Mouse (Mus musculus): ENCODE measurements around the gene Slc39a11. TPM values are rescaled to one million over a fixed set of nuclear protein-coding genes. Genes with fewer than 3 reads are reported as not detected.

The Slc39a11 gene
- polyA plus RNA-seq, 1 experiment from 2014 or later = 11.9 TPM

DNA sequence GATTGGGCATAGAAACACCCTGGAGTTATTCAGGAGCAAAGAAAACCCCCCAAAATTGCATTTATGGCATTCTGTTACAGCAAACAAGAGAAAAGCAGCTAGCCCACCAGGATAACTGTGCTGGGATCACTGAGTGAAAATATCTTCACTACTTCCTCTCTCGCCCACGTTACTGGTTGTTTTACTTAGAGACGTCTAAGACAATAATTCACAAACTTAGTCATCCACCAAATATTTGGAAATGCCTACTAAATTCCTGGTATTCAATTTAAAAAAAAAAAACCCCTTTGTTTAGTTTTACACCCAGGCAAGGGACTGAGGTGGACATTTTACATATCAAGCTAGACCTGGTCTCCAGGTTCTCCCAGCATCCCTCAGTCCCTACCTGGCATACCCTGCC, 384.3 kb downstream of the Slc39a11 start:
- 64% methylated on average over 3 of the region's 3 CpGs for WGBS
- ATAC-seq (replicated peaks; ENCODE audit: extremely low read depth, insufficient read depth, low FRiP score) = no peak
- Histone ChIP-seq H3K9me3 (replicated peaks; ENCODE audit: control insufficient read depth, low read length) (no peaks in the 10 kb centered on the region), H3K27me3 (ENCODE audit: control insufficient read depth, insufficient read depth, low read length) (no peaks in the 10 kb centered on the region), H3K36me3 (ENCODE audit: control insufficient read depth, insufficient read depth) (no peaks in the 10 kb centered on the region), H3K9ac (ENCODE audit: low read length) (no peak overlapping the region), H3K4me3 (ENCODE audit: low read length) (no peak overlapping the region), H3K4me1 (ENCODE audit: control insufficient read depth, insufficient read depth, low read length) (peaks cover 10% of the 10 kb centered on the region; the same call in 1 of the 2 replicates), H3K27ac (ENCODE audit: low read length) (no peak overlapping the region), H3K4me2 (ENCODE audit: low read depth, low read length) (no peak overlapping the region)

DNA sequence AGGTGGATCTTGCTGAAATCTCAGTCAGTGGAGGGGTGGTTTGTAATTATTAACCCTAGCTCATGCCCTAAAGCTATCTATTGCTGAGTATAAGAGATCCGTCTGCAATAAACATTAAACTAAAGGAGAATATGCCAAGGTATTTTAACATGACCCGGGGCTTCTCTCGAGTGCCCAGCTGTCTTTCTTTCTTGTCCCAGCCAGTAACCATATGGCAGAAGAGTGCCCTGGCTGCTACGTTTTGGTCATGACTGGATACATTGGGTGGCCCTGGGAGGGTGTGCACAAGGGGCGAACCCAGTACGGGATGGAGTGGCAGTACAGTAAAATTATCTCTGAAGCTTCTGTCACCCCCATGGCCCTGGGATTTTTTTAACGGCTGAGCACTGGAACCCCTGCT, 385.9 kb downstream of the Slc39a11 start:
- H3K4me2 ChIP-seq (ENCODE audit: low read depth, low read length) = no peak overlapping the region
- no peak overlapping the region for H3K27ac ChIP-seq (ENCODE audit: low read length)
- no peaks in the 10 kb centered on the region for H3K27me3 ChIP-seq (ENCODE audit: control insufficient read depth, insufficient read depth, low read length)
- WGBS = 84% methylated on average over 7 of the region's 7 CpGs
- H3K9ac ChIP-seq (ENCODE audit: low read length) = no peak overlapping the region
- peaks cover 10% of the 10 kb centered on the region; the same call in 1 of the 2 replicates for H3K4me1 ChIP-seq (ENCODE audit: control insufficient read depth, insufficient read depth, low read length)
- no peak for ATAC-seq (replicated peaks; ENCODE audit: extremely low read depth, insufficient read depth, low FRiP score)
- no peak overlapping the region for H3K4me3 ChIP-seq (ENCODE audit: low read length)
- H3K9me3 ChIP-seq (replicated peaks; ENCODE audit: control insufficient read depth, low read length) = no peaks in the 10 kb centered on the region
- H3K36me3 ChIP-seq (ENCODE audit: control insufficient read depth, insufficient read depth) = no peaks in the 10 kb centered on the region

DNA sequence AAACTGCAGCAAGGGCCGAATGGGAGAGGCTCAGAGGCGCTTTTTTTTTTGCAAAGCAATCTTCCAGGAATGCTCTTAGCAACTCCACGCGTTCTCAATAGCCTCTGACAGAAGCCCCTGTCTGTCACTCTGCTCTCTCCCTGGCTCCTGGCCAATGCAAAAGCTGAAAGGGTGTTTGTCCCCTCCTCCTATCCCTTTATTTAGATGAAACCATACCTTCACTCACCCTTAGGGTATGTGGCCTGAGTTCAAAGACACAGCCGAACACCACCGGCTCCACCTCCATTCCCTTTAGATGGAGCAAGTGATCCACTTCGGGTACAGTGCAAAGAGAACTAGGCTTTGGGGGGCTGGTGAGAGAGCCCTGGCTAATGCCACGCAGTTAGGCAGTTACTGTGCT, 387.8 kb downstream of the Slc39a11 start:
- ATAC-seq (replicated peaks; ENCODE audit: extremely low read depth, insufficient read depth, low FRiP score) = 0 out of 2 replicates have a peak, but pooled peaks have one; percentile 12
- H3K9ac ChIP-seq (ENCODE audit: low read length) = no peak overlapping the region
- no peak overlapping the region for H3K4me2 ChIP-seq (ENCODE audit: low read depth, low read length)
- 35% methylated on average over 8 of the region's 8 CpGs for WGBS
- no peak overlapping the region for H3K4me3 ChIP-seq (ENCODE audit: low read length)
- H3K36me3 ChIP-seq (ENCODE audit: control insufficient read depth, insufficient read depth) = no peaks in the 10 kb centered on the region
- H3K4me1 ChIP-seq (ENCODE audit: control insufficient read depth, insufficient read depth, low read length) = peaks cover 10% of the 10 kb centered on the region; the same call in 1 of the 2 replicates
- no peak overlapping the region for H3K27ac ChIP-seq (ENCODE audit: low read length)
- no peaks in the 10 kb centered on the region for H3K9me3 ChIP-seq (replicated peaks; ENCODE audit: control insufficient read depth, low read length)
- no peaks in the 10 kb centered on the region for H3K27me3 ChIP-seq (ENCODE audit: control insufficient read depth, insufficient read depth, low read length)

- Histone ChIP-seq H3K9ac (ENCODE audit: low read length) (no peak overlapping the region), H3K4me1 (ENCODE audit: control insufficient read depth, insufficient read depth, low read length) (peaks cover 10% of the 10 kb centered on the region; the same call in 1 of the 2 replicates), H3K27ac (ENCODE audit: low read length) (no peak overlapping the region), H3K9me3 (replicated peaks; ENCODE audit: control insufficient read depth, low read length) (no peaks in the 10 kb centered on the region), H3K27me3 (ENCODE audit: control insufficient read depth, insufficient read depth, low read length) (no peaks in the 10 kb centered on the region), H3K4me2 (ENCODE audit: low read depth, low read length) (no peak overlapping the region), H3K4me3 (ENCODE audit: low read length) (no peak overlapping the region), H3K36me3 (ENCODE audit: control insufficient read depth, insufficient read depth) (no peaks in the 10 kb centered on the region)
- 50% methylated on average over 4 of the region's 4 CpGs for WGBS
- no peak; the same call in 1 of the 2 replicates for ATAC-seq (replicated peaks; ENCODE audit: extremely low read depth, insufficient read depth, low FRiP score)
Observed at GRCm38 (mm10) chr11:113261421-113261820, 388.5 kb downstream of the Slc39a11 start.

- Histone ChIP-seq H3K9ac (ENCODE audit: low read length) (no peak overlapping the region), H3K27ac (ENCODE audit: low read length) (no peak overlapping the region), H3K4me1 (ENCODE audit: control insufficient read depth, insufficient read depth, low read length) (peaks cover 10% of the 10 kb centered on the region; the same call in 1 of the 2 replicates), H3K9me3 (replicated peaks; ENCODE audit: control insufficient read depth, low read length) (no peaks in the 10 kb centered on the region), H3K27me3 (ENCODE audit: control insufficient read depth, insufficient read depth, low read length) (no peaks in the 10 kb centered on the region), H3K4me3 (ENCODE audit: low read length) (no peak overlapping the region), H3K4me2 (ENCODE audit: low read depth, low read length) (no peak overlapping the region), H3K36me3 (ENCODE audit: control insufficient read depth, insufficient read depth) (no peaks in the 10 kb centered on the region)
- ATAC-seq (replicated peaks; ENCODE audit: extremely low read depth, insufficient read depth, low FRiP score) = 0 out of 2 replicates have a peak, but pooled peaks have one; percentile 23
- 81% methylated on average over 14 of the region's 14 CpGs for WGBS
Observed at GRCm38 (mm10) chr11:113259712-113260382, 390.0 kb downstream of the Slc39a11 start.

DNA sequence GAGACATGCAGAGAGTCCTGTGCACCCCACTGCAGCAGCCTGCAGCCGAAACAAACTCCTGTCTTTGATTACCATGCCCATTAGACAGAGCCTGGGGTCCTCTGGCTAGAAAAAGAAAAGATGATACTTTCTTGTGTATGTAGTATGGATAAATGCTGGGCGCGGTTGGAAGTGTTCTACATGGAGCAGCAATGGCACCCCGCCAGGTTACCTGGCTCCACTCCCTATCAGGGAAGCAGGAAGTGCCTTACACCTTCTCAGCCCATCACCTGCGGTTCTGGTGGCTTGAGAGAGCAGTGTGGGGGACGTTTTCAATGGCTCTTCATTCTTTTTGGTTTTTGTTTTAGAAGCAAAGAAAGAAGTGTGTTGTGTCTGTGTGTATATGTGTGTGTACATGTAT, 391.9 kb downstream of the Slc39a11 start:
- peaks cover 10% of the 10 kb centered on the region; the same call in 1 of the 2 replicates for H3K4me1 ChIP-seq (ENCODE audit: control insufficient read depth, insufficient read depth, low read length)
- no peak overlapping the region for H3K4me3 ChIP-seq (ENCODE audit: low read length)
- H3K9me3 ChIP-seq (replicated peaks; ENCODE audit: control insufficient read depth, low read length) = no peaks in the 10 kb centered on the region
- H3K36me3 ChIP-seq (ENCODE audit: control insufficient read depth, insufficient read depth) = no peaks in the 10 kb centered on the region
- no peaks in the 10 kb centered on the region for H3K27me3 ChIP-seq (ENCODE audit: control insufficient read depth, insufficient read depth, low read length)
- H3K4me2 ChIP-seq (ENCODE audit: low read depth, low read length) = no peak overlapping the region
- no peak for ATAC-seq (replicated peaks; ENCODE audit: extremely low read depth, insufficient read depth, low FRiP score)
- H3K9ac ChIP-seq (ENCODE audit: low read length) = no peak overlapping the region
- 84% methylated on average over 6 of the region's 6 CpGs for WGBS
- no peak overlapping the region for H3K27ac ChIP-seq (ENCODE audit: low read length)

- Histone ChIP-seq H3K4me1 (ENCODE audit: control insufficient read depth, insufficient read depth, low read length) (no peaks in the 10 kb centered on the region; the same call in none of the 2 replicates), H3K27ac (ENCODE audit: low read length) (no peak overlapping the region), H3K9me3 (replicated peaks; ENCODE audit: control insufficient read depth, low read length) (no peaks in the 10 kb centered on the region), H3K27me3 (ENCODE audit: control insufficient read depth, insufficient read depth, low read length) (no peaks in the 10 kb centered on the region), H3K4me2 (ENCODE audit: low read depth, low read length) (no peak overlapping the region), H3K36me3 (ENCODE audit: control insufficient read depth, insufficient read depth) (no peaks in the 10 kb centered on the region), H3K4me3 (ENCODE audit: low read length) (no peak overlapping the region), H3K9ac (ENCODE audit: low read length) (no peak overlapping the region)
- ATAC-seq (replicated peaks; ENCODE audit: extremely low read depth, insufficient read depth, low FRiP score) = no peak
- WGBS = 71% methylated on average over 6 of the region's 6 CpGs
Observed at GRCm38 (mm10) chr11:113254653-113255052, 395.2 kb downstream of the Slc39a11 start.

DNA sequence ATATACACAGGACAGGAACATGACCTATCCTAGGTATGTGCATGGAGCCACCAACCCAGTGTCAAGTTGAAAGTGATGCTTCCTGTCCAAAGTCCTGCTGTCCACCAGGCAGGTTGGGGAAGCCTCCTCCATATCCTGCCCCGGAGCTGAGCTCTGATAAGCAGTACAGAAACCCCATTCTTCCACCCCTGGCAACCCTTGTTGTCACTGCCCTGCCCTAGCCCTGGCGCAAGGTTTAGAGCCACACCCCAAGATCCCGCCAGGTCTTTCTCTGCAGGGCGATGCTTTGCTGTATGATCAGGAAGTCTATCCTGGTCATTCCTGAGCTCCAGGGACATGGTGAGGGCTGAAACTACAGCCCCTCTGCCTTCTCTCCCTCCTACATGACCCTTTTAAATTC, 396.7 kb downstream of the Slc39a11 start:
- Histone ChIP-seq H3K9ac (ENCODE audit: low read length) (no peak overlapping the region), H3K4me1 (ENCODE audit: control insufficient read depth, insufficient read depth, low read length) (no peaks in the 10 kb centered on the region; the same call in none of the 2 replicates), H3K27ac (ENCODE audit: low read length) (no peak overlapping the region), H3K9me3 (replicated peaks; ENCODE audit: control insufficient read depth, low read length) (no peaks in the 10 kb centered on the region), H3K36me3 (ENCODE audit: control insufficient read depth, insufficient read depth) (no peaks in the 10 kb centered on the region), H3K4me2 (ENCODE audit: low read depth, low read length) (no peak overlapping the region), H3K27me3 (ENCODE audit: control insufficient read depth, insufficient read depth, low read length) (no peaks in the 10 kb centered on the region), H3K4me3 (ENCODE audit: low read length) (no peak overlapping the region)
- no peak for ATAC-seq (replicated peaks; ENCODE audit: extremely low read depth, insufficient read depth, low FRiP score)
- 74% methylated on average over 4 of the region's 4 CpGs for WGBS

DNA sequence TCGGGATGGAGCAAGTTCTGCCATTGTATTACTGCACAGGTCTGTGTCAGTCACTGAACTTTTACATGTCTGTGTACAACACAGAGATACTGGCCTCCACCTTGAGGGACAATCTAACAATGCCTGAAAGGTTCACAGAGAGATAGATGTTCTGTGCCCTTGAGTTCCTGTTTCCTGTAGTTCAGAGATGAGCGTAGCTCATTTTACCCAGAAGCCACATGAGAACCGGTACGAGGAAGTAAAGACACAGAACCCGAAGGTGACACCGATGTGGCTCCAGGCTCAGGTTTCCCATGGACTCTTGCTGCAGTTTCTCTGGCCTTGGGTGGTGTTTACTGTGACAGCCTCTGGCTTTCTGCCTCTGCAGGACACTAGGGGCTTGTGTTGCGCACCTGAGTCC, 398.7 kb downstream of the Slc39a11 start:
- Histone ChIP-seq H3K4me2 (ENCODE audit: low read depth, low read length) (no peak overlapping the region), H3K27ac (ENCODE audit: low read length) (no peak overlapping the region), H3K9ac (ENCODE audit: low read length) (no peak overlapping the region), H3K4me1 (ENCODE audit: control insufficient read depth, insufficient read depth, low read length) (no peaks in the 10 kb centered on the region; the same call in none of the 2 replicates), H3K4me3 (ENCODE audit: low read length) (no peak overlapping the region), H3K27me3 (ENCODE audit: control insufficient read depth, insufficient read depth, low read length) (no peaks in the 10 kb centered on the region), H3K36me3 (ENCODE audit: control insufficient read depth, insufficient read depth) (no peaks in the 10 kb centered on the region), H3K9me3 (replicated peaks; ENCODE audit: control insufficient read depth, low read length) (no peaks in the 10 kb centered on the region)
- 88% methylated on average over 7 of the region's 7 CpGs for WGBS
- no peak for ATAC-seq (replicated peaks; ENCODE audit: extremely low read depth, insufficient read depth, low FRiP score)

Data from heart, embryonic 16.5 days (tissue).